Mouse (Mus musculus) heart, adult 18-20 months (tissue): ENCODE measurements around the gene Alkbh4. TPM values are rescaled to one million over a fixed set of nuclear protein-coding genes. Genes with fewer than 3 reads are reported as not detected.
A peak's percentile ranks its signal among the peaks of the same experiment; 100 is the strongest.
"Not testable (repeated sequence)": the region's sequence is repeated elsewhere in the genome, so short reads cannot be mapped to it uniquely, and the experiment has no call there.

Experiments used
- DNase-seq, 2 experiments: peaks; one replicate each; pipeline ENCODE4 v3.0.0; 2021 to 2022; ENCODE audit warnings: mixed read lengths in 1 of 2
- total RNA-seq, 2 experiments: library from RNA; stranded (reverse); gene quantifications; 2 replicates each; pipeline ENCODE4 v1.2.3; 2021

Alkbh4 gene
- total RNA-seq, 2 experiments from 2014 or later: 4.7 to 4.9 TPM

DNA sequence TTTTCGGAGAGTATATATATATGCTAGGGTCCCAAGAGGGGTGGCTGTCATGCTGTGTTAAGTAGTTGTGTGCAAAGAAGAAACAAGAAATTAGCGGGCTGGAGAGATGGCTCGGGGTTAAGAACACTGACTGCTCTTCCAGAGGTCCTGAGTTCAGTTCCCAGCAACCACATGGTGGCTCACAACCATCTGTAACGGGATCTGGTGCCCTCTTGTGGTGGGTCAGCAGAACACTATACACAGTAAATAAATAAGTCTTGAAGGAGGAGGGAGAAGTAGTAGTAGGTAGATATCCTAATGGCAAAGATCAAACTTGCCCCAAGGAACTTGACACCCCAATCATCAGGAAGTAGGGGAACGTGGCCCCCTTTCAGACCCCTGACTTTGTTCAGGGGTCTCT, 6.8 kb downstream of the Alkbh4 start:
- DNase-seq: no peak

DNA sequence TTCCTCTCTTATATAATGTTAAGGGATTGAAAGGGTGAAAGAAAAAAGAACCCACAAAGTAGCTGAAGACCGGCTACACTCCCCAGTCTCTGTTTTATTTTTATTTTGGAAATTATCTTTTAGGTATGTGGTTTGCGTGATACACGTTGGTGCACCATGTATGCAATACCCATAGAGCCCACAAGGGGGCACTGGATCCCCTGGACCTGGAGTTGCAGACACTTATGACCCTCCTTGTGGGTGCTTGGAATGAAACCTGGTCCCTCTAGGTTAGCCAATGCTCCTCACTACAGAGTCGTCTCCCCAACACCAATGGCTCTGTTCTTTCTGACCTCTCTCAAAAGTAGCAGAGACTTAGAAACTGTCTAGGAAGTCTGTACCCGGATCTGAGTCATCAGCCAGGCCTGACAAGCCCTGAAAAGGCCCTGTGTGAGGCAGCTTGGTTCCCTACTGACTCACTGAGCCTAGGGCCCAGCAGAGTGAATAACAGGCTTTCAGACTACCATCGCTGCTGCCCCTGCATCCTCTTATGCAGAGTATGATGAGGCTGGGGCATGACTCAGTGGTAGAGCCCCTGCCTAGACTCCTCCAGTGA, 7.3 kb downstream of the Alkbh4 start:
- DNase-seq: no peak

DNA sequence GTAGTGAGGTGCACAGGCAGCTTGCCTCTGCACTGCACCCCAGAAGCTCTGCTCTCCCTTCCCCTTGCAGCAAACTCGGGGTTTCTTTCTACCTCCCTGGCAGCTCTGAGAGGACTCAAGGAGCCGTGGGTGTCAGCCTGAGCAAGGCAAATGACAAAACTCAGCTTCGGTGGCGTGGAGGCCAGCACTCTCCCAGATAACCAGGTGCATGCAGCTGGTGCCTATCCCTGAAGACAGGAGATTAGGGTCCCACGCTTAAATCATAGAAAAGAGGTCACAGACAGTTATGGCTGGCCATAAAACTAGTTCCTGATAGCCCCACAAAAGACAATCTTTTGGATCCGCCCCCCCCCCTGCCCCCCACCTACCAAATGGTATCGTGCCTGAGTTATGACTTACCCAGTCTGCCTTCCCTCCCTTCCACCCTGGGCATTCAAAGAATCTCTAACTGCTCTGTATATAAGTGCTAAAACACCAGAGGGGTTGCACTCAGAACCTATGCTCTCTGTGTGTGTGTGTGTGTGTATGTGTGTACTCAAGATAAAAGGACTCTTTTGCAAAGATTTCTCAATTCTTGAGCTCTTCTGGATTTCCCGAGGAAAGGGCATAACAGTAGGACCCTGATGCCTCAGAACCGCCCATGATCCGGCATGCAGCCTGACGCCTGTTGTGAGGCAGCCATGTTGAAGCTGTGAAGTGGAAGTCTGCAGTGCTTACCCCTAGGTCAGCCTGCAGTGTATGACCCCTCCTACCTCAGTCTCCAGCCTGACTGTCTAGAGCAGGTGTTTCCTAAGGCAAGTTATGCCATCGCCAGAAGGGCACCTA, 8.9 kb downstream of the Alkbh4 start:
- DNase-seq: peak; percentile 29 to 45

DNA sequence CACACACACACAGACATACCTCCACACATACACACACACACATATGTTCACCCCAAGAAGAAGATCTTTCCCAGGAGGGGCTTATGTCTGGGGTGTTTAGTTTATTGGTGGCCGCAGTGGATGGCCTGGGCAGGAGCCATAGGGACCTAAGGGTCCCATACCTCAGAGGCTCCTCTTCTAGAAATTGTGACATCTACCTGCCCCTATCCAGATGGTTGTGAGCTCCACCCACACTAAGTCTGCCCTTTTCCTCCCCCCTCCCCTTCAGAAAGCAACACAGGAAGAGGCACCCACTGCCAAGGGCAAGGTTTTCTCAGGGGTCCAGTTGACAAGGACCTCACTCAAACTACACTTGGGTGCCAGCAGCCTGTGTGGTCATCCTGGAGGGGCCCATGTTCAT, 11.0 kb downstream of the Alkbh4 start:
- DNase-seq: no peak

DNA sequence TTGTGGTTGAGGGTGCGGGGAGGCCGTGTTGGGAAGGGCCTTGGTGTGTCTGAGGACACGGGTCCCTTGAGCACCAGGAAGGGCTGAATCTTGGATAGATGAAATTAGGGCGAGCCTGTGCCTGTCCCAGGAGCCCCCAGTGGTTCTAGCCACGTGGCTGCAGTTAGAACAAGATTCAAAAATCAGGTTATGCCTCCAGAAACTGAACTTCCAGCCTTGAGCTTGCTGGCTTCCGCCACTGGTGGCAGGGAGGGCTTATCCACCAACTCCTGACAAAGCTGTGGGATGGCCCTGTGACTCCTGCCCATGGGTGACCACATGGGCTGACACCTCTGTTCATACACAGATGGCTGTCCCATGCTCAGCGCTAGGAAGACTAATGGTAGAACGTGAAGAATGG, 11.8 kb downstream of the Alkbh4 start:
- no peak for DNase-seq

DNA sequence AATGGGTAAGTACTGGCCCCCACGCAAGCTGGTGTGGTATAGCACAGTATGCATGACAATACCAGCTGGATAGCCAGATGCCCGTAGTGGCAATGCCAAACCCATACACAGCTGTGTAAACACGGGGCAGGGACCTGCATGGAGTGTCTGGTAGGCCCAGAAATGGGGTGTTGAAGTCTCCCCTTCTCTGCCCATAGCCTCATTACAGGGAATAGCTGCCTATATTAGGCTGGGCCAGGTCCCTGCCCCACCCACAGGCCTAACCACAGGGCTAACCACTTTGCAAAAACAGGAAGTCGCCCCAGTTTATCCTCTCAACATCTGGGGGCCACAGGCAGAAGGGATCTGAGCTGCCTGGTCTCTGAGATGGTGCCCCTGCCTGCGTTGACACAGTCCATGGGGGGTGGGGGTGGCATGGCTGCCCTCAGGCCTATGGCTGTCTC, 13.2 kb downstream of the Alkbh4 start:
- DNase-seq: not testable (repeated sequence)

DNA sequence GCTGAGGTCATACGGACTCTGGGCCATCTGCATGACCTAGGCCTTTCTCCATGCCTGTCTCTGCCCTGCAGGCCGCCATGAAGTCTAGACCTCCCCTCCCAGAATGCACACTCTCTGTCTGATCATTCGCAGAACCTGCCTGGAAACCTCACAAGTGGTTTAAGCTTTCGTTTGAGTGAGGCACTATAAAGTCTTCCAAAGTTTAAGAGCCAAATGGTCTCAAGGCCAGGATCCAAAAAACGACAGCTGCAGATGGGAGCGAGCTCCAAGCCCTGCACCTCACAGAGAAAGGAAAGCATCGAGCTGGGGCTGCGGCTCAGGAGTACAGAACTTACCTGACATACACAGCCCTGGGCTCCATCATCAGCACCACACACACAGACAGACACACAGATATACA, 16.4 kb downstream of the Alkbh4 start:
- peak; percentile 40 to 64 for DNase-seq

DNA sequence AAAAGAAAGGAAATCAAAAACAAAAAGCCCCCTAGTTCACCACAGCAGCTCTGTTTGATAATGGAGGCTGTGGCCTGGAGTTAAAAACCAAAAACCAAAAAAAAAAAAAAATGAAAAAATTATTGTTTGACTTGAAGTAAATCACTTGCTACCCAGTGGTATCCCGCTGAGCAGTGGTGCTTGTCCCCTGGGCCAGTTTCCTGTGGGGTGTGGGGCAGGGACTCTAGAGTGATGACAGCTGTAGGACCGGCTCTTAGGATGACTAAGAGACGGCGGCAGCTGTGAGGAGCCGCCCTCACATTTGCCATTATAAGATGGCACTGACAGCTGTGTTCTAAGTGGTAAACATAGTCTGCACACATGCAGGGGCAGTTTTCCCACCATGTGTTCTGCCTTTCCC, 19.5 kb downstream of the Alkbh4 start:
- DNase-seq: peak; percentile 50 to 69

DNA sequence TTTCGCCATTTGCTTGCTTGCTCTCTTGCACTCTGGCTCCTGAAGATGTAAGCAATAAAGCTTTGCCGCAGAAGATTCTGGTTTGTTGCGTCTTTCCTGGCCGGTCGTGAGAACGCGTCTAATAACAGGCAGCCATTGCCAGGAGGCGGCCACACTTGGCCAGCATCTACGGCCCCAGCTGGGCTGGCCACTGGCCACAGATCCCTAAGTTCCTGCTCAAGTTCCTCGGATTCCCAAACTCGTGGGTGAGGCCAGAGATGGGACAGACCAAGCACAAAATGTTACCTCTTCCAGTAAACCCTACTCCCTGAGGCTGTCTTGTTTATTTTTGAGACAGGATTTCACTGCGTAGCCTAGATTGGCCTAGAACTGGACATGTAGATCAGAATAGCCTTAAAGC, 24.1 kb downstream of the Alkbh4 start:
- DNase-seq: peak; percentile 83 to 84

DNA sequence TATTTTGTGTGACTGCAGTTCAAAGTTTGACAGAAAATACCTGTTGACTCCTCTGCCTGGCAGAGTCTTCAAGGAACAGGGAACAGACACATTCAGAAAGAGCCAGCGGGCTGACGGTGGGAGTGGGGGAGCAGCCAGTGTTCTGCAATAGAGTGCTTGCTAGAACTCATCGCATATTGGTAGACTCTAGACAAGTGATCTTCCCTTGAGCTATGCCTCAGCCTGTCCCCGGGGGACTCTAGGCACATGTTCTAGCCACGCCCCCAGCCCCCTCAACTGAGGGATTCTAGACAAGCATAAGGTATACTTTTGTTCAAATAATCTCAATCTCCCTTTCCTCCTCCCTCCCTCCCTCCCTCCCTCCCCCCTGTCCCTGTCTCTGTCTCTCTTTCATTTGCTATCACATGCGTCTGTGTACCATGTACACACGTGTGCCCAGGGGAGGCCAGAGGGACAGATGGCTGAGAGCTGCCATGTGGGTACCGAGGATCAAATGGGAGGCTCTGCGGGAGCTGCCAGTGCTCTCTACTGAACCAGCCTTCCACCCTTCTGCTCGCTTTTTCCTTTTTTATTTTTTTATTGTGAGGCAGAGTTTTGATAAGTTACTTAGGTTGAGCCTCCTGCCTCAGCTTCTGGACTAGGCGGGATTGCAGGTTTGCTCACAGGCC, 28.0 kb downstream of the Alkbh4 start:
- no peak for DNase-seq

DNA sequence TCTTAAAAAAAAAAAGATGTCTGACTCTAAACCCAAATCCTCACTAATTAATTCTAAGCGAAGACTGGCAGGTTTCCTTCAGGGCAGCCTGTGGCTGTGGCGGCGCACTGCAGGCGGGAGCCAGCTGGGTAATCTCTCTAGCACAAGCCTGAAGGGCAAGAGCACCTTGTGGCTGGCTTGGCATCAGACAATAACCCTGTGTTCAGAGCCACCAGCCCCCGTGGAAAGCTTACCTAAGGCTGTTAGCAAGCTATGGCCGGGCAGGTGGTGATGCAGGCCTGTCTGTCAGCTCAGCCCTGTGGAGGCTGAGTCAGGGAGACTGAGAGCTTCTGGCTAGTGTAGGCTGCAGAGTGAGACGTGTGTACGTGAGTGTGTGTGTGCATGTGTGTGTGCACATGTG, 29.3 kb downstream of the Alkbh4 start:
- DNase-seq: no peak

DNA sequence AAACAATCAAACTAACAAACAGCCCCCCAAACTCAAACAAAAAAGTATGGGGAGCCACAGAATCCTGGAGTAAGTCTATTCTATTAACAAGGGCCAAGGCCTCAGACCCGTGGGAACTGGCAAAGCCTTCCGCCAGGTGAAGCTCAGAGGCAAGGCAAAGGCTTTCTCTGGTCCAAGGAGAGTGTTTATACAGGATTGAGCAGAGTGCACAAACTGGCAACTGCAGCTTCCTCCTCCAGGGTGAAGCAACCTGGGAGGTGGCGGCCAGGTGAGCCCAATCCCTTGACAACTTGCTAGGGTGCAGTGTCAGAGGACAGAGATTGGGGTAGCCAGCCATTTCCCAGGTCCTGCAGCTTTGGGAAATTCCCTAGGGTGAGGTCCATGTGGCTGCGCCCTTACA, 31.4 kb downstream of the Alkbh4 start:
- DNase-seq: no peak

DNA sequence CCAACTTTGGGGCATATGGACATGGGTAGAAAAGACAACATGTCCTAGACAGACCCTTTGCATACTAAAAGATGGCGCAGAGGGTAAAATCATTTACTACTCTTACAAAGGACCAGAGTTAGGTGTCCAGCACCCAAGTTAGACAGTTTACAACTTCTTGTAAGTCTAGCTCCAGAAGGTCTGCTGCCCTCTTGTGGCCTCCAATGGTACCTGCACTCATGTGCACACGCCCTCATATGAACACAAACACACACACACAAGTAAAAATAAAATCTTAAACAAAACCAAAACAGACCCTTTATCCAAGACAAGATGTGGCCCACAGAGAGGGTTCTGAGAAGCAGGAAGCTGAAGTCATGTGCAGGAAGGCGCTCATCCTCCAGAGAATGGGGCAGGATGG, 32.1 kb downstream of the Alkbh4 start:
- DNase-seq: no peak

DNA sequence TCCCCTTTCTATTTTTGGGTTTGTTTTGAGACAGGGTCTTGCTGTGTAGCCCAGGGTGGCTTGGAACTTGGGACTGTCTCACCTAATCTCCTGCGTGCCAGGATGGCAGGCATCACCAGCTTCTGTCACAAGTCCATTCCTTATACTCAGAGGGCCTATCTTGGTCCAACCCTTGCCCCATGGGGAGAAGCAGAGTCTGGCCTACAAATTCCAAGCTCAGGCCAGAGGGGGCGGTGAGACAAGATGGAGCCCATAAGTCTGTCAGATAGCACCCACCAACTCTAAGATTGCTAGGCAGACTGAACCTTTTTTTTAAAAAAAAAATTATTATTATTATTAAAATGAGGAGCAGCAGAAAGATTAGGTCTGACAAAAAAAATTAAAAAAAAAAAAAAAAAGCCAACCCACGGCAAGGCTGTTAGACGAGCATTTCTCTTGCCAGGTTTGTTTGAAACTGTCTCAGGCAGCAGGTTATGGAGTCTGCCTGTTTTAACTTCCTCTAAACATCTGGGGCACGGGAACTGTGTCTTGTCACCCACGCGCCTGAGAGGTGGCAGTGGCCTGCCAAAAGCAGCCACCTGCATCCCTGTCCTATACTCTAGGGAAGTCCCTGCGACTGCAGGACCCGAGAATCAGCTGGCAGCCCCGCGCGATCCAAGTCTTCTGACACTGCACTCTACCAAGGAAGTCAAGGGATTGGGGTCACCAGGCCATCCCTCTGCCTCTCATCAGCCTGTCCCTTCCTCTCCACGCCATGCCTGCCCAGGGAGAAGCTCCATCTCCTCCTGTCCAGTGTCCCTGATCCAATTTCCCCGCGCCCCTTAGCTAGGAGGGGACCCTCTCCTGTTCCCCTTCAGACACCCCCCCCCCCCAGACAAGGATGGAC, 33.9 kb downstream of the Alkbh4 start:
- peak; percentile 47 to 54 for DNase-seq

DNA sequence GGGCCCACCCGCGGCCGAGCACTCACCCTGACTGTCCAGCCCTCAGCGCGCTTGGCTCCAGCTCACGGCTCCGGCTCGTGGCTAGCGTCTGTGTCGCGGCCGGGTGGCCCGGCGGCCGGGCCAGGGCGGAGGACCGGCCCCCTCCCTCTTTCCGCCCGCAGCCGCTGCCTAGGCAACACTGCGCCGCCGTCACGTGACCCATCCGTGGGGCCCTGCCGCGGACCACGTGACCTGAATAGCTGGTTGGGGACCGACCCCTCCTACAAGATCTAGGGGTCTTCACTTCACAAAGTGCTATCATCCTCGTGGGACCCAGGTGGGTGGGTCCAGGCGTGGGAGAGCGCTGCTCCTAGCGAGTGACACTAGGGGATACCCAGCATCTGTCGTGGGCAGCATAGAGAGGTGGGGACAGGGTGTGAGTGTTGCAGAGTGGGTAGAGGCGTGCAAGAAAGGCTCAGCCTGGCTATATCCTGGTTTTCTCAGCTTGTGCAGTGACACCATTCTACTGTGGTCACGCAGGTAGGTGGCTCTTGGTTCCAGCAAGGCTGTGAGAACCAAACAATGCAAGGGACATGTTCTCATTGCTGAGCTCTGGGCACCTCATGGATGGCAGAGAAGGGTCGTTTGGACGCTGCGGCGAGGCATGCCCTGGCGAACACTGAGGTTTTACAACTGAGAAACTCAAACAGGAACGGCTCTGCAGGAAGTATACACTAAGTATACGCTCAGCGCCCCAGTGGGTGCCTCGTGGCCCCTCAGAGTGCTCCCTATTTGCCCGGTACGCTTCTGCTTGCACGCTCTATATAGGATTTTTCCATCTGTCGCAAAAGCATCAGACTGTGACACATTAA, 34.8 kb downstream of the Alkbh4 start, which contains the start of gene Orai2:
Gene Orai2 (minus strand): TSS at position 202 of the 851 bp plus-strand sequence.
- peak; percentile 79 to 89 for DNase-seq

DNA sequence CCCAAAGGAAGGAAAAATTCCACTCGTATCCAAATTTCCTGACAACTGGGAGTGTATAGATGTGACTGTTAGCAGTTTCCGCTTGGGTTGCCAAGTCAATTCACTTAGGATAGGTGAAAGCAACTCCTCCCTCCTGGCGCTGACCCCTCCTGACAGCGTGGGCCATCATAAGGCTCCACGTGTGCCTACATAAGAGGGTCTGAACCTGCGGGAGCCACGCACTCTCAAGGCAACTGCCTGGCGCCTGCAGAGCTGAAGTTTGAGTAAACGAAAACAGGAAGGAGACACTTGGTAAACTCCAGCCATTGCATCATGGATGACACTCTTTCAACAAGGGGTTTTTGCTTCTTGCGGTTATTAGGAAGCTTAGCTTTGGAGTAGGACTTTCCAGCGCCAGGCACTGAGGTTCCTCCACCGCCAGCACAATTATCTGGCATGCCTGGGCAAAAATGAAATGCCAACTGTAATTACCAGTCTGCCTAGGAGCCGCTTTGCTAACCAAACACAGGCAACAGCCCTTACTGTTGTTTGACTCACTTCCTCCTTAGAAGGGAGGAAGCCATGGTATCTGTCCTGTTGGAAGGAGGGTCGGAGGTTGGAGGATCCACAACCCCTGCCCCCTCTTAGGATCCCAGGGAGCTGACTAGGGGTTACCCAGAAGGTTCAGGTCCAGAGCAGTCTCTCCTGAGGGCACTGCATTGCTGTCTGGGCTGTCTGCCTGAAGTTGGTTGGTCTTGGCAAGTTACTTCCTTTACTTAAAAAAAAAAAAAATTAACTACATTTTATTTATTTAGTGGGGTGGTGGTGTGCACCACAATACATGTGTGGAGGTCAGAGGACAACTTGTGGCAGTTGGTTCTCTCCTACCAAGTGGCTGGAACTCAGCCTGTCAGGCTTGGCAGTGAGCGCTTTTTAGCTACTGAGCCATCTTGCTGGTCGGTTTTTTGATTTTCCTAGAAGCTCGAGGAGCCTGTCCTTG, 35.7 kb downstream of the Alkbh4 start:
- DNase-seq: no peak

DNA sequence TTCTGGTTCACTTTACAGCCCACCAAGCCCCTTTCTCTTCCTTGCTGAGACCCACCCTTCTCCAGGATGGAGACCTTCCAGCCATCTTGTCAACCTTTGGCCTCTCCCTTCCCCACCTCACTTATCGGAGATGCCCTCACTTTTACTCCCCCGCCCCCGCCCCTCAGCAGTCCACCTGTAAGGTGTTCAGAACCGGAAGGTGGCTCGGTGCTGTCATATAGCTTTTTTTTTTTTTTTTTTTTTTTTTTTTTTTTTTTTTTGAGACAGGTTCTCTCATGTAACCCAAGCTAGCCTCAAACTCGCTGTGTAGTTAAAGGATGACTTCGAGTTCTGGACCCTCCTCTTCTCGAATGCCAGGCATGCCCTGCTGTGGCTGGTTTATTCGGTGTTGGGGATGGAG, 37.0 kb downstream of the Alkbh4 start:
- DNase-seq: no peak

DNA sequence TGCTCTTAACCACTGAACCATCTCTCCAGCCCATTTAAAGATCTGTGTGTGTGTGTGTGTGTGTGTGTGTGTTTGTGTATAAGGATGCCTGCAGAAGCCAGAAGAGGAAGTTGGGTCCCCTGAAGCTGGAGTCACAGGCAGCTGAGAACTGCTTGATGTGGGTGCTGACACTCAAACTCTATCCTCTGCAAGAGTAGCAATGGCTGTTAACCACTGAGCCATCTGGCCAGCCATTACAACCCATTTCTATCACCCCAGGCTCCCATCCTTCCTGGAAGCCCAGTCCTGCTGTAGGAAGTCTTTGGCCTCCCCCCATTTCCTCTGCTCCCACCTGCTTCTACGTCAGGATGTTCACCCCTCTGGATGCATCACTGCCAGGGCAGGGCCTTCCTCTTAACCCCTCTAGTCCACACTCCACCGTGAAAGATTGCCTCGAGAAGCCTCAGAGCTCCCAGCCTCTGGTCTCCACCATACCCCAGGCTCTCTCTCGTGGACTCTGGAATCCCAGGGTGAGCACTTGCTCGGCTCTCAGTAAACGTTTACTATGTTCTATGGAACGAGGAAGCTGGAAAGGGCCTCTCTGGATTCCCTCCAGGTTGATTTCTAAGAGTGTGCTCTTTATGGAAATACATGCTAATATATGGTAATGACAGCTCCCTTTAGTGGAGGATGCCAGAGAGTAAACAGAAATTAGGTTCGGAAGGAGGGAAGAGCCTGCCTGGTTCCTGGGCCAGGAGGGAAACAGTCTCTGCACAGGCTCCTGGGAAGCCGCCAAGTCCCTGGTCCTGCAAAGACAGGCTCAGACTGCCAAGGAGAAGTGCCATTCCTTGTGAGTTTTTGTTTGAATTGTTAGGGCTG, 37.9 kb downstream of the Alkbh4 start:
- DNase-seq: peak; percentile 28 to 36

DNA sequence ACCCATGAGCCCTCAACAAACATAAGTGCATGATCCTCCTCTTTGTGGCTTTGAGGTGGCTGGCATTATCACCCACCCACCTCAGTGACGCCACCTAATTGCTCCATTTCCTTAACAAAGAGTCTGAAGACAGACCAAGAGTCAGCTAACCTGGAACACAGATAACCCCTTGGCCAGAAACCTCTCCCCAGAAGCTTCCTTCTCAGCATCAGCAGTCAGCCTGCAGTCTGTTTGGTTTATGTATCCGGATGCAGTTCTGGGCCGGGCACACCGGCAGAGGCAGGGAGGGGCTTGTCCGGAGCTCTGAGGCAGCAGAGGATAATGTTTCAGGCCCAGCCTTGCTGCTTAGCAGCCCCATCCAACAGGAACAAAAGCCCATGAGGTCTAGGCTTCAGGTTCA, 43.6 kb downstream of the Alkbh4 start:
- DNase-seq: no peak
